16 mouse cellular contexts compared by ENCODE assay signal in genomic region chr5:130203948-130204347, GRCm38 (mm10). TPM values are rescaled to one million over a fixed set of nuclear protein-coding genes. Genes with fewer than 3 reads are reported as not detected.
DNase-seq lines count a peak whose midpoint lies in the region; ATAC-seq and TF ChIP-seq lines count a peak whose summit lies in the region.
"Had no signal": no experiment of that assay in that cellular context is flagged by ENCODE, and none has a peak within 500 bp of the region (broad histone marks: within the 10 kb centered on the region; RNA-seq: fewer than 3 reads in every experiment).

No protein-coding gene starts in this region.

- H3K4me3 ChIP-seq in intestine, embryonic 15.5 days (replicated peaks) = no peak overlapping the region
- H3K4me3 ChIP-seq in intestine, embryonic 16.5 days (ENCODE audit: low read length) = no peak overlapping the region
- no peak overlapping the region for H3K4me3 ChIP-seq in bone marrow macrophage, adult 2 months (ENCODE audit: insufficient read depth, low read length)
- H3K4me3 ChIP-seq: embryonic facial prominence, embryonic 13.5 days; forebrain, embryonic 12.5 days; heart, adult 2 months had no signal

- no peak overlapping the region for H3K9ac ChIP-seq in intestine, embryonic 15.5 days
- H3K9ac ChIP-seq in intestine, embryonic 16.5 days (ENCODE audit: low read depth, low read length) = no peak overlapping the region
- H3K9ac ChIP-seq: embryonic facial prominence, embryonic 13.5 days; forebrain, embryonic 12.5 days had no signal

- H3K4me1 ChIP-seq in intestine, embryonic 15.5 days (replicated peaks) = no peaks in the 10 kb centered on the region
- H3K4me1 ChIP-seq in intestine, embryonic 16.5 days (ENCODE audit: control insufficient read depth, insufficient read depth, low read length) = 0 out of 2 replicates have a peak, but pooled peaks cover 2% of the 10 kb centered on the region
- H3K4me1 ChIP-seq in bone marrow macrophage, adult 2 months (ENCODE audit: control insufficient read depth, insufficient read depth, low read length) = peaks cover 22% of the 10 kb centered on the region
- H3K4me1 ChIP-seq: embryonic facial prominence, embryonic 13.5 days; forebrain, embryonic 12.5 days had no signal

- H3K27ac ChIP-seq in intestine, embryonic 15.5 days = no peak overlapping the region
- no peak overlapping the region for H3K27ac ChIP-seq in intestine, embryonic 16.5 days (ENCODE audit: low read length)
- peak overlapping the region; percentile 45 for H3K27ac ChIP-seq in bone marrow macrophage, adult 2 months (ENCODE audit: insufficient read depth, low read depth, low read length)
- H3K27ac ChIP-seq: embryonic facial prominence, embryonic 13.5 days; forebrain, embryonic 12.5 days; heart, adult 2 months had no signal

- 74% methylated on average over 4 of the region's 4 CpGs for WGBS in intestine, embryonic 15.5 days
- WGBS in intestine, embryonic 16.5 days = 80% methylated on average over 4 of the region's 4 CpGs

- no peak for TF ChIP-seq CTCF in bone marrow macrophage, adult 2 months (IDR thresholded peaks at IDR 0.05; ENCODE audit: low read depth, low read length)

- TF ChIP-seq POLR2A in bone marrow macrophage, adult 2 months (IDR thresholded peaks at IDR 0.05; ENCODE audit: borderline replicate concordance, low read depth, low read length) = no peak

- H3K27me3 ChIP-seq in intestine, embryonic 15.5 days (replicated peaks) = no peaks in the 10 kb centered on the region
- no peaks in the 10 kb centered on the region for H3K27me3 ChIP-seq in intestine, embryonic 16.5 days (replicated peaks; ENCODE audit: control insufficient read depth, insufficient read depth, low read length)
- H3K27me3 ChIP-seq: embryonic facial prominence, embryonic 13.5 days; forebrain, embryonic 12.5 days had no signal

- 0 out of 2 replicates have a peak, but pooled peaks have one; percentile 15 for ATAC-seq in intestine, embryonic 15.5 days
- ATAC-seq in intestine, embryonic 16.5 days = no peak
- ATAC-seq in CD4-positive, CD25-positive, alpha-beta regulatory T cell, adult 4 months = peak; percentile 53
- ATAC-seq in megakaryocyte, adult 5-6 weeks (ENCODE audit: poor library complexity, severe bottlenecking) = peak; percentile 14; the same call in 1 of the 2 replicates
- ATAC-seq: hindbrain, embryonic 16.5 days had no signal

- no peak for DNase-seq in frontal cortex, postnatal 10 days (ENCODE audit: low spot score in 2 of 2)
- no peak for DNase-seq in cerebellum, adult 11-12 months
- no peak for DNase-seq in right cerebral cortex, postnatal 36 days (ENCODE audit: low spot score in 2 of 2)
- DNase-seq: cerebellum, postnatal 14 days; heart, adult 2 months; kidney, postnatal 10 days; left cerebral cortex, postnatal 4 days; lung, adult 18-20 months had no signal

- no peaks in the 10 kb centered on the region for H3K9me3 ChIP-seq in intestine, embryonic 15.5 days
- H3K9me3 ChIP-seq in intestine, embryonic 16.5 days (ENCODE audit: control insufficient read depth, low read length) = no peaks in the 10 kb centered on the region
- H3K9me3 ChIP-seq: embryonic facial prominence, embryonic 13.5 days; forebrain, embryonic 12.5 days had no signal

- peaks cover 7% of the 10 kb centered on the region for H3K36me3 ChIP-seq in intestine, embryonic 15.5 days
- peaks cover 2% of the 10 kb centered on the region; the same call in 1 of the 2 replicates for H3K36me3 ChIP-seq in intestine, embryonic 16.5 days (ENCODE audit: control insufficient read depth, insufficient read depth, low read length)

- H3K4me2 ChIP-seq in intestine, embryonic 15.5 days (replicated peaks) = no peak overlapping the region
- no peak overlapping the region for H3K4me2 ChIP-seq in intestine, embryonic 16.5 days (ENCODE audit: low read depth, low read length)
- H3K4me2 ChIP-seq: embryonic facial prominence, embryonic 13.5 days; forebrain, embryonic 12.5 days had no signal

RNA-seq across cellular contexts. Expression of gene Tmem248, which starts 12.9 kb away (rescaled TPM):
- polyA plus RNA-seq in intestine, embryonic 15.5 days (2015; fragmentation: Nextera tagmentation; extraction: Ambion mirVana) = 38.9 and 40.2 TPM in 2 replicates
- polyA plus RNA-seq in intestine, embryonic 16.5 days (2015; fragmentation: Nextera tagmentation; extraction: Ambion mirVana) = 27.3 and 28.6 TPM in 2 replicates
- 10 to 100 TPM; 10.7 to 15.0 TPM for polyA plus RNA-seq in CD4-positive, CD25-positive, alpha-beta regulatory T cell, adult 4 months (2017; shearing (Covaris generic))
- polyA plus RNA-seq in bone marrow macrophage, adult 2 months (2012; ENCODE audit: insufficient read depth, insufficient read length, missing spikeins) = 30.3 and 33.4 TPM in 2 replicates
- total RNA-seq in megakaryocyte, adult 5-6 weeks (2015) = 33.7 and 36.5 TPM in 2 replicates
- 35.1 and 38.1 TPM in 2 replicates for total RNA-seq in megakaryocyte, adult 5-6 weeks (2017)

RNA-seq across cellular contexts. Expression of gene Rabgef1, which starts 32.4 kb away (rescaled TPM):
- polyA plus RNA-seq in intestine, embryonic 15.5 days (2015; fragmentation: Nextera tagmentation; extraction: Ambion mirVana) = 22.3 and 26.8 TPM in 2 replicates
- 26.1 and 26.8 TPM in 2 replicates for polyA plus RNA-seq in intestine, embryonic 16.5 days (2015; fragmentation: Nextera tagmentation; extraction: Ambion mirVana)
- 10 to 100 TPM; 32.1 to 43.4 TPM for polyA plus RNA-seq in CD4-positive, CD25-positive, alpha-beta regulatory T cell, adult 4 months (2017; shearing (Covaris generic))
- polyA plus RNA-seq in bone marrow macrophage, adult 2 months (2012; ENCODE audit: insufficient read depth, insufficient read length, missing spikeins) = 22.3 and 25.4 TPM in 2 replicates
- total RNA-seq in megakaryocyte, adult 5-6 weeks (2015) = 16.8 and 19.0 TPM in 2 replicates
- total RNA-seq in megakaryocyte, adult 5-6 weeks (2017) = 19.9 and 22.2 TPM in 2 replicates

RNA-seq across cellular contexts. Expression of gene Sbds, which starts 51.4 kb away (rescaled TPM):
- polyA plus RNA-seq in intestine, embryonic 15.5 days (2015; fragmentation: Nextera tagmentation; extraction: Ambion mirVana) = 75.0 and 75.9 TPM in 2 replicates
- 78.1 and 83.6 TPM in 2 replicates for polyA plus RNA-seq in intestine, embryonic 16.5 days (2015; fragmentation: Nextera tagmentation; extraction: Ambion mirVana)
- polyA plus RNA-seq in CD4-positive, CD25-positive, alpha-beta regulatory T cell, adult 4 months (2017; shearing (Covaris generic)) = 100 to 1,000 TPM; 124 to 164 TPM
- 87.1 and 111 TPM in 2 replicates for polyA plus RNA-seq in bone marrow macrophage, adult 2 months (2012; ENCODE audit: insufficient read depth, insufficient read length, missing spikeins)
- total RNA-seq in megakaryocyte, adult 5-6 weeks (2015) = 31.0 and 35.4 TPM in 2 replicates
- 58.1 and 62.2 TPM in 2 replicates for total RNA-seq in megakaryocyte, adult 5-6 weeks (2017)

RNA-seq across cellular contexts. Expression of gene Tyw1, which starts 51.5 kb away (rescaled TPM):
- polyA plus RNA-seq in intestine, embryonic 15.5 days (2015; fragmentation: Nextera tagmentation; extraction: Ambion mirVana) = 23.5 and 24.0 TPM in 2 replicates
- polyA plus RNA-seq in intestine, embryonic 16.5 days (2015; fragmentation: Nextera tagmentation; extraction: Ambion mirVana) = 22.6 and 24.8 TPM in 2 replicates
- 10 to 100 TPM; 22.1 to 44.6 TPM for polyA plus RNA-seq in CD4-positive, CD25-positive, alpha-beta regulatory T cell, adult 4 months (2017; shearing (Covaris generic))
- 12.3 and 12.7 TPM in 2 replicates for polyA plus RNA-seq in bone marrow macrophage, adult 2 months (2012; ENCODE audit: insufficient read depth, insufficient read length, missing spikeins)
- total RNA-seq in megakaryocyte, adult 5-6 weeks (2015) = 10.1 and 11.1 TPM in 2 replicates
- 24.0 and 24.4 TPM in 2 replicates for total RNA-seq in megakaryocyte, adult 5-6 weeks (2017)

RNA-seq across cellular contexts. Expression of gene Kctd7, which starts 59.3 kb away (rescaled TPM):
- 3.8 and 3.9 TPM in 2 replicates for polyA plus RNA-seq in intestine, embryonic 15.5 days (2015; fragmentation: Nextera tagmentation; extraction: Ambion mirVana)
- polyA plus RNA-seq in intestine, embryonic 16.5 days (2015; fragmentation: Nextera tagmentation; extraction: Ambion mirVana) = 3.7 and 4.1 TPM in 2 replicates
- polyA plus RNA-seq in CD4-positive, CD25-positive, alpha-beta regulatory T cell, adult 4 months (2017; shearing (Covaris generic)) = 1 to 10 TPM; 2.2 to 2.8 TPM
- 4.8 and 5.8 TPM in 2 replicates for polyA plus RNA-seq in bone marrow macrophage, adult 2 months (2012; ENCODE audit: insufficient read depth, insufficient read length, missing spikeins)
- 1.0 and 1.4 TPM in 2 replicates for total RNA-seq in megakaryocyte, adult 5-6 weeks (2015)
- 2.2 and 8.9 TPM in 2 replicates for total RNA-seq in megakaryocyte, adult 5-6 weeks (2017)
